In the genomic region with DNA sequence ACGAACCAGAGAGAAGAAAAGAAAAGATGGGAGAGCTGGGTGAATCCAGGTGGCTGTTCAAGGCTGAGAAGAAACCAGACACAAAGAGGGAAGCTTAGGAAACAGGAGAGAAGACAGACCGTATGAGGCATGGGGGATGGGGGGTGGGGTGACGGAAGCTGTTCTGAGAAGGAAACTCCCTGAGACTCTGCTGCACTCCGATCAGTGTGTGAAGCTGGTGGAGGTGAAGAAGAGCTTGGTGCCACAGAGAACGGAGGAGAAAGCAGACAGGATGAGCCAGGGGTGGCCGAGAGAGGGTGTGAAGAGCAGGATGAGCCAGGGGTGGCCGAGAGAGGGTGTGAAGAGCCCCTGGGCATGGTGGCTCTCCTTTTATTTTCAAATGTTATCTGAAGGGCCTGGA, we compare ENCODE assay signal across 35 mouse cellular contexts. TPM values are rescaled to one million over a fixed set of nuclear protein-coding genes. Genes with fewer than 3 reads are reported as not detected.
A peak's percentile ranks its signal among the peaks of the same experiment; 100 is the strongest.
DNase-seq lines count a peak whose midpoint lies in the region; ATAC-seq and TF ChIP-seq lines count a peak whose summit lies in the region.
"Had no signal": no experiment of that assay in that cellular context is flagged by ENCODE, and none has a peak within 500 bp of the region (broad histone marks: within the 10 kb centered on the region; RNA-seq: fewer than 3 reads in every experiment).

No protein-coding gene starts in this region.

- no peak overlapping the region for H3K27ac ChIP-seq in hindbrain, postnatal 0 days
- H3K27ac ChIP-seq: embryonic facial prominence, embryonic 10.5 days; embryonic facial prominence, embryonic 13.5 days; forebrain, embryonic 10.5 days; forebrain, embryonic 13.5 days; heart, embryonic 15.5 days; hindbrain, embryonic 14.5 days; intestine, embryonic 15.5 days had no signal

- H3K27me3 ChIP-seq in hindbrain, postnatal 0 days (ENCODE audit: insufficient read depth, low read length) = no peaks in the 10 kb centered on the region
- H3K27me3 ChIP-seq: embryonic facial prominence, embryonic 13.5 days; forebrain, embryonic 13.5 days; heart, embryonic 12.5 days; heart, embryonic 15.5 days; intestine, embryonic 15.5 days; Patski had no signal

- no peak overlapping the region for H3K9ac ChIP-seq in hindbrain, postnatal 0 days (replicated peaks; ENCODE audit: low read length)
- H3K9ac ChIP-seq: embryonic facial prominence, embryonic 13.5 days; forebrain, embryonic 13.5 days; heart, embryonic 12.5 days; heart, embryonic 15.5 days; hindbrain, embryonic 14.5 days; intestine, embryonic 15.5 days had no signal

- no peak for TF ChIP-seq CTCF in hindbrain, postnatal 0 days (IDR thresholded peaks at IDR 0.05; ENCODE audit: low read depth)

- H3K4me3 ChIP-seq in hindbrain, postnatal 0 days (ENCODE audit: low read length) = no peak overlapping the region
- H3K4me3 ChIP-seq: embryonic facial prominence, embryonic 10.5 days; embryonic facial prominence, embryonic 13.5 days; erythroblast, embryonic 14.5 days; forebrain, embryonic 10.5 days; forebrain, embryonic 13.5 days; heart, embryonic 12.5 days; heart, embryonic 15.5 days; intestine, embryonic 15.5 days had no signal

- no peak for ATAC-seq in CD4-positive, CD25-positive, alpha-beta regulatory T cell, adult 4 months
- no peak for ATAC-seq in erythroid progenitor cell, adult 5-6 weeks (replicated peaks; ENCODE audit: low FRiP score, poor library complexity, severe bottlenecking)
- no peak for ATAC-seq in hindbrain, postnatal 0 days
- ATAC-seq: forebrain, embryonic 13.5 days; forebrain, embryonic 16.5 days; intestine, embryonic 15.5 days; Patski had no signal

- peak; percentile 41 for DNase-seq in CD4-positive, CD25-positive, alpha-beta regulatory T cell, adult 2 months (ENCODE audit: low read depth, low spot score)
- DNase-seq in thymus, postnatal 4 days = peak; percentile 12
- no peak for DNase-seq in thymus, postnatal 25 days
- DNase-seq in induced T-regulatory cell, adult 2 months (ENCODE audit: low read depth) = peak; percentile 34
- no peak for DNase-seq in hindbrain, postnatal 0 days (ENCODE audit: low spot score)
- no peak for DNase-seq in cerebellum, adult 9-11 months
- DNase-seq: adrenal gland, adult 2 months; adrenal gland, postnatal 14 days; cerebellum, adult 11-12 months; cerebellum, adult 8-10 months; cerebellum, postnatal 14 days; embryo, embryonic 11 days; gastrocnemius, postnatal 14 days; heart, adult 18-20 months; heart, postnatal 10 days; heart, postnatal 4 days; kidney, adult 11 months had no signal

- H3K4me2 ChIP-seq in hindbrain, postnatal 0 days (ENCODE audit: low read depth, low read length) = no peak overlapping the region
- H3K4me2 ChIP-seq: embryonic facial prominence, embryonic 13.5 days; forebrain, embryonic 13.5 days; heart, embryonic 12.5 days; heart, embryonic 15.5 days; hindbrain, embryonic 14.5 days; intestine, embryonic 15.5 days had no signal

- H3K4me1 ChIP-seq in hindbrain, postnatal 0 days (ENCODE audit: insufficient read depth, low read length) = no peaks in the 10 kb centered on the region
- H3K4me1 ChIP-seq: embryonic facial prominence, embryonic 10.5 days; embryonic facial prominence, embryonic 13.5 days; forebrain, embryonic 10.5 days; forebrain, embryonic 13.5 days; heart, embryonic 12.5 days; heart, embryonic 15.5 days; intestine, embryonic 15.5 days had no signal

- no peaks in the 10 kb centered on the region for H3K36me3 ChIP-seq in hindbrain, postnatal 0 days (ENCODE audit: insufficient read depth, low read length)
- H3K36me3 ChIP-seq: embryonic facial prominence, embryonic 10.5 days; embryonic facial prominence, embryonic 13.5 days; forebrain, embryonic 10.5 days; G1E; heart, embryonic 12.5 days; heart, embryonic 15.5 days; intestine, embryonic 15.5 days had no signal

- H3K9me3 ChIP-seq in hindbrain, postnatal 0 days (ENCODE audit: low read length) = no peaks in the 10 kb centered on the region
- H3K9me3 ChIP-seq: embryonic facial prominence, embryonic 10.5 days; embryonic facial prominence, embryonic 13.5 days; forebrain, embryonic 10.5 days; forebrain, embryonic 13.5 days; G1E; heart, embryonic 12.5 days; heart, embryonic 15.5 days; intestine, embryonic 15.5 days had no signal

- 73% methylated on average over 7 of the region's 7 CpGs for WGBS in hindbrain, postnatal 0 days

RNA-seq across cellular contexts. Expression of a gene that starts 9.7 kb away (rescaled TPM):
- under 1 TPM in 1 of 2 experiments, not detected in 1; 0.51 TPM for polyA plus RNA-seq in CD4-positive, CD25-positive, alpha-beta regulatory T cell, adult 4 months (2017; shearing (Covaris generic))
- 9.2 and 35.7 TPM in 2 replicates for total RNA-seq in erythroid progenitor cell, adult 5-6 weeks (2015; ENCODE audit: low replicate concordance)
- total RNA-seq in erythroid progenitor cell, adult 5-6 weeks (2017; ENCODE audit: low replicate concordance) = 10.5 and 14.4 TPM in 2 replicates
- total RNA-seq in hindbrain, postnatal 0 days (2014; rRNA removed) = 0.07 and 0.47 TPM in 2 replicates
- 0.43 and 0.46 TPM in 2 replicates for polyA plus RNA-seq in hindbrain, postnatal 0 days (2015; fragmentation: Nextera tagmentation; extraction: Ambion mirVana)
- polyA plus RNA-seq: erythroblast, embryonic 14.5 days; forebrain, embryonic 16.5 days had no signal

RNA-seq across cellular contexts. Expression of a gene that starts 31.5 kb away (rescaled TPM):
- polyA plus RNA-seq in CD4-positive, CD25-positive, alpha-beta regulatory T cell, adult 4 months (2017; shearing (Covaris generic)) = under 1 TPM in 1 of 2 experiments, not detected in 1; 0.58 TPM
- total RNA-seq in erythroid progenitor cell, adult 5-6 weeks (2015; ENCODE audit: low replicate concordance) = 21.4 and 55.1 TPM in 2 replicates
- total RNA-seq in erythroid progenitor cell, adult 5-6 weeks (2017; ENCODE audit: low replicate concordance) = 4.1 and 15.1 TPM in 2 replicates
- not detected in 2 replicates for total RNA-seq in hindbrain, postnatal 0 days (2014; rRNA removed)
- not detected in 2 replicates for polyA plus RNA-seq in hindbrain, postnatal 0 days (2015; fragmentation: Nextera tagmentation; extraction: Ambion mirVana)
- total RNA-seq: gastrocnemius, postnatal 14 days had no signal
- polyA plus RNA-seq: brain, embryonic 14.5 days; cortical plate, adult 2 months; embryonic facial prominence, embryonic 13.5 days; erythroblast, embryonic 14.5 days; forebrain, embryonic 10.5 days; forebrain, embryonic 13.5 days; forebrain, embryonic 16.5 days; G1E; hindbrain, embryonic 11.5 days; hindbrain, embryonic 14.5 days; Patski had no signal

RNA-seq across cellular contexts. Expression of a gene that starts 38.8 kb away (rescaled TPM):
- 10 to 100 TPM; 15.2 to 24.8 TPM for polyA plus RNA-seq in CD4-positive, CD25-positive, alpha-beta regulatory T cell, adult 4 months (2017; shearing (Covaris generic))
- 9.7 and 15.5 TPM in 2 replicates for total RNA-seq in erythroid progenitor cell, adult 5-6 weeks (2015; ENCODE audit: low replicate concordance)
- 18.1 and 35.3 TPM in 2 replicates for total RNA-seq in erythroid progenitor cell, adult 5-6 weeks (2017; ENCODE audit: low replicate concordance)
- 3.8 and 4.9 TPM in 2 replicates for total RNA-seq in hindbrain, postnatal 0 days (2014; rRNA removed)
- polyA plus RNA-seq in hindbrain, postnatal 0 days (2015; fragmentation: Nextera tagmentation; extraction: Ambion mirVana) = 11.4 TPM in 2 replicates

RNA-seq across cellular contexts. Expression of a gene that starts 39.0 kb away (rescaled TPM):
- polyA plus RNA-seq in CD4-positive, CD25-positive, alpha-beta regulatory T cell, adult 4 months (2017; shearing (Covaris generic)) = 10 to 100 TPM; 27.5 to 32.3 TPM
- 45.4 and 50.7 TPM in 2 replicates for total RNA-seq in erythroid progenitor cell, adult 5-6 weeks (2015; ENCODE audit: low replicate concordance)
- total RNA-seq in erythroid progenitor cell, adult 5-6 weeks (2017; ENCODE audit: low replicate concordance) = 8.9 and 22.3 TPM in 2 replicates
- total RNA-seq in hindbrain, postnatal 0 days (2014; rRNA removed) = 40.3 and 49.2 TPM in 2 replicates
- polyA plus RNA-seq in hindbrain, postnatal 0 days (2015; fragmentation: Nextera tagmentation; extraction: Ambion mirVana) = 16.8 and 17.1 TPM in 2 replicates

RNA-seq across cellular contexts. Expression of a gene that starts 45.2 kb away (rescaled TPM):
- polyA plus RNA-seq in CD4-positive, CD25-positive, alpha-beta regulatory T cell, adult 4 months (2017; shearing (Covaris generic)) = 1 to 10 TPM in 1 of 2 experiments, not detected in 1; 1.9 TPM
- total RNA-seq in erythroid progenitor cell, adult 5-6 weeks (2015; ENCODE audit: low replicate concordance) = 53.2 and 56.9 TPM in 2 replicates
- 4.0 and 17.1 TPM in 2 replicates for total RNA-seq in erythroid progenitor cell, adult 5-6 weeks (2017; ENCODE audit: low replicate concordance)
- total RNA-seq in hindbrain, postnatal 0 days (2014; rRNA removed) = not detected in 2 replicates
- polyA plus RNA-seq in hindbrain, postnatal 0 days (2015; fragmentation: Nextera tagmentation; extraction: Ambion mirVana) = not detected in 2 replicates
- total RNA-seq: gastrocnemius, adult 18-20 months had no signal
- polyA plus RNA-seq: embryonic facial prominence, embryonic 10.5 days; embryonic facial prominence, embryonic 13.5 days; erythroblast, embryonic 14.5 days; forebrain, embryonic 10.5 days; forebrain, embryonic 13.5 days; forebrain, embryonic 16.5 days; hindbrain, embryonic 11.5 days; hindbrain, embryonic 14.5 days; Patski had no signal

Comparison
In these comparisons a context has a peak if more than half of its experiments do, and no peak if none do; other contexts are left out.
1. DNase-seq: peak in CD4-positive, CD25-positive, alpha-beta regulatory T cell, adult 2 months (single experiment), thymus, postnatal 4 days (single experiment) and induced T-regulatory cell, adult 2 months (single experiment); none in thymus, postnatal 25 days (single experiment), hindbrain, postnatal 0 days (single experiment) and cerebellum, adult 9-11 months (single experiment).